Mouse (Mus musculus) embryo, embryonic 10 days (tissue): ENCODE measurements around the gene Sh3gl3.
A peak's percentile ranks its signal among the peaks of the same experiment; 100 is the strongest.

Source experiments
- DNase-seq: peaks from one replicate; pipeline ENCODE4 v3.0.0-alpha.2; 2015; ENCODE audit warnings: low spot score

Sh3gl3 gene

GRCm38 (mm10) chr7:82235486-82235885 lies 61.8 kb downstream of the Sh3gl3 start:
- DNase-seq: no peak

DNA sequence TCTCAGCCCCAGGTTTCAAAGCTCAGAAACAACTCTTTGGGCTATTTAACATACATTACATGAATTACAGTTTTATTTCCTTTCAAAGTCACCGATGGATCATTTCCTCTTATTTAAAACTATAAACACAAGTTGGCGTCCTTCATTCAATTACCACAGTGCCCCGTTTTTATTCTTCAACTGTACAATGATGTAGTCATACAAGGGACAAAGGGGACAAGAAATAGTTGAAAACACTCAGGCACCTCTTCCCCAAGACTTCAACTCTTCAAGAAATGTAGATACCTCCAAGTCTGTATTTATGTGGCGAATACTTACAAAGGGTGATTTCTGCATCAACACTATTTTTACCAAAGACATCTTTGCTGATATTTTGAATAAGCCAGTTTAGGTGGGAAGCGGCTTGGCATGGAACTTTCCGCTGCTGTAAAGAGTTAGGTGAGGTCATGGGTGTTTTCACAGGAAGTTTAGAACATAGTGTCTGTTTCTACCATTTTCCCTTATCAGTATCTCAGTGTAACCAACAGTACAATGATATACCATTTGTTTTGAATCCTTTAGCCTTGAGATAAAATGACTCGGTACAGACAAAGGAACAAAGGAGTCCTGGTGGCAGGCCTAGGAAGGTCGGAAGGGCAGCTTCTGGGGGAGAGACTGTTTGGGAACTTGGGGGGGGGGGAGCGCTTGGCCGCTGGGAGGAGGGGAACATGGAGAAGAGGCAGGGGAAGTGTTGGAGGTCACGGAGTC lies 62.7 kb downstream of the Sh3gl3 start:
- DNase-seq: peak; percentile 20

DNA sequence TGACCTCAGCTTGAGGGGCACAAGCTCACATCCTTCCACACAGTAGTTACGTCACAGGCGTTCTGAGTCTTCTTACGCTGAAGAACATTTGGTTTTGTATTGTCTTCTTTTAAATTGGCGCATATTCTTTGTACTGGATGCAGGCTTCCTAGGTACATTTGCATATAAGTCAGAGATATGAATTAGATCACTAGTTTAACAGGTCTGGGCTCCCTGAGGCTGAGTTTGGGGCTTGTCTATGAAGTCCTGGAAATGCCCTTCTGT lies 63.2 kb downstream of the Sh3gl3 start:
- no peak for DNase-seq

- no peak for DNase-seq
Observed at GRCm38 (mm10) chr7:82240424-82241240, 67.0 kb downstream of the Sh3gl3 start.

- no peak for DNase-seq
Observed at GRCm38 (mm10) chr7:82244701-82245100, 71.1 kb downstream of the Sh3gl3 start.

GRCm38 (mm10) chr7:82248953-82249695 lies 75.5 kb downstream of the Sh3gl3 start:
- no peak for DNase-seq

DNA sequence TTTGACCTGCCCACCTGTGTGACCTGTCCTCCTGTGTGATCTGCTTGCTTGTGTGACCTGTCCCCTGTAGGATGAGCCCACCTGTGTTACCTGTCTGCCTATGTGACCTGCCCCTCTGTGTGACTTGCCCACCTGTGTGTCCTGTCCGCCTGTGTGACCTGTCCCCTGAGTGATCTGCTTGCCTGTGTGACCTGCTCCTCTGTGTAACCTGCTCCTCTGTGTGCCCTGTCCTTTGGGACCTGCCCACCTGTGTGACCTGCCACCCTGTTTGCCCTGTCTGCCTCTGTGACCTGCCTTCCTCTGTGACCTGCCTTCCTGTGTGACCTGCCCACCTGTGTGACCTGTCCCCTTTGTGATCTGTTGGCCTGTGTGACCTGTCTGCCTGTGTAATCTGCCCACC lies 79.7 kb downstream of the Sh3gl3 start:
- no peak for DNase-seq

DNA sequence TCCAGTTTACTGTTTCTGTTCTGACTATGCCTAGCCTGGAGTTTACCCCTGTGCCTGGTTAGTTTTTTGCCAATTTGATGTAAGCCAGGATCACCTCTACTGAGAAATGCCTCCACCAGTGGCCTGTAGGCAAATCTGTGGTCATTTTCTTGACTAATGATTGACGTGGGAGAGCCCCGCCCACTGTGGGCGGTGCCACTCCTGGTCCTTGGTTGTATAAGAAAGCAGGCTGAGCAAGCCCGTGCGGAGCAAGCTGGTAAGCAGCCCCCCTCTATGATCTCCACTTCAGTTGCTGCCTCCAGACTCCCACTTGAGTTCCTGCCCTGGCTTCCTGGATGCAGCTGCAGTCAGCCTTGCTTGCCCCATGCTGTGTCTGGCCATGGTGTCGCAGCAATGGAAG lies 83.3 kb downstream of the Sh3gl3 start:
- no peak for DNase-seq

DNA sequence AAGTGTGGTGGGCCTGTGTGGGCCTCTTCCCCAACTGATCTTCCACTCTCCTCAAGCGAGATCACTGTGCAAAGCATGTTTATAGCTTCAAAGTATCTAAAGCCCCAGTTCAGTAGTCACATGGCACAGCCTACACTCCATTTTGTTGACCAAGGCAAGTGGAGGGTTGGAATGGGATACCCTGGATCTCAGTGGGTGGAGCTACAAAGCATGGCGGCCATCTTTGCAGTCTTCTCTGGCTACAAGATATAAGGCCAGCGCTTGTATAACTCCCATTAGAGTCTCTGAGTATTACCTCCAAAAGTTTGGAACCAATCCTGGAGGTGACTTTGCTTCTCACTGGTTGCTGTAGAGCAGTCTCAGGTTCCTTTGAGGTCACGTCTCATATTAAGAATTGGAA lies 83.9 kb downstream of the Sh3gl3 start:
- DNase-seq: no peak

- DNase-seq: peak; percentile 74
Observed at GRCm38 (mm10) chr7:82260210-82260609, 86.6 kb downstream of the Sh3gl3 start.

DNA sequence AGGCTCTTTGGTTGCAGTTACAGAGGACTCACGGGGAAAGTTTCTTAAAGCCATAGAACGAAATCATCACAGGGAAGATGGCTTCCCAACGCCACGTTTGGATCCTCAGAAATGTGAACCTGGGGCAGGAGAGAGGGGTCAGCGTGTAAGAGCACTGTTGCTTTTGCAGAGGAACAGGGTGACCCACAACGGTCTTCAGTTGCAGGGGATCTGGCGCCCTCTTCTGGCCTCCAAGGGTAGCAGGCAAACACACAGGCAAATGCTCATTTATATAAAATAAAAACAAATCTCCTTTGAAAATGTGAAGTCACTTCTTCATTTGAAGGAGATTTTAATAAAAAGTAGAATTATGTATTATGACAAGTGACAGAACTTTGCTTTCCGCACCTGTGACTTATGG lies 89.5 kb downstream of the Sh3gl3 start:
- DNase-seq: peak; percentile 79

- DNase-seq: no peak
Observed at GRCm38 (mm10) chr7:82264119-82264518, 90.5 kb downstream of the Sh3gl3 start.

- DNase-seq: no peak
Observed at GRCm38 (mm10) chr7:82265365-82265764, 91.7 kb downstream of the Sh3gl3 start.

DNA sequence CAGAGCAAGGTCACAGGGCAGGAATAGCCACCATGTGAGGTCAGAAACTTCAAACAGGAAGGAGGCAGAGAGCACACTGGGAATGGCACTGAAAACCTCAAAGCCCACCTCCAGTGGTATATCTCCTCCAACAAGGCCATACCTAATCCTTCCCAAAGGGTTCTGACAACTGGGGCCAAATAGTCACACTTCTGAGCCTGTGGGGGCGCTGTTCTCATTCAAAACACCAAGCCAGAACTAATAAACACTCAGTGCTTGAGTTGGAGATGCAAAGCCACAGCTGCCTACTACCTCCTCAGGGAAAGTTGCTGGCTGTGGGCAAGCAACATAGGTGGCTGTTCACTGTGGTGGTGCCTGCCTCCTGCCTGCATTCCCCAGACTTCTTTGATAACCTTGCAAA lies 96.3 kb downstream of the Sh3gl3 start:
- peak; percentile 34 for DNase-seq

GRCm38 (mm10) chr7:82271742-82272141 lies 98.1 kb downstream of the Sh3gl3 start:
- DNase-seq: no peak

DNA sequence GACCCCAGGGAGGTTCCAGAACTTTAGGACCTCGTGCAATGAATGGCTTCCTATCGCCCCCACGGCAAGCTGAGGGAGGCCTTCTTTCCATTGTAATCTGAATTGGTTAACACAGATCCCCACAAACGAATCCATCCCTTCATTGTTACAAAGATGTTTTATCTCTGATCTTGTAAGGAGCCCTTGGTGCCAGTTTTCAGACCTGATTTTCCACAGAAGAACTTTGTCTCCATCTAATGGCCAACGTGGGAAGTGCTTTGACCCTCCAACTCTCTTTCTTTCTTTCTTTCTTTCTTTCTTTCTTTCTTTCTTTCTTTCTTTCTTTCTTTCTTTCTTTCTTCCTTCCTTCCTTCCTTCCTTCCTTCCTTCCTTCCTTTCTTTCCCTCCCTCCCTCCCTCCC lies 99.2 kb downstream of the Sh3gl3 start:
- peak; percentile 40 for DNase-seq

DNA sequence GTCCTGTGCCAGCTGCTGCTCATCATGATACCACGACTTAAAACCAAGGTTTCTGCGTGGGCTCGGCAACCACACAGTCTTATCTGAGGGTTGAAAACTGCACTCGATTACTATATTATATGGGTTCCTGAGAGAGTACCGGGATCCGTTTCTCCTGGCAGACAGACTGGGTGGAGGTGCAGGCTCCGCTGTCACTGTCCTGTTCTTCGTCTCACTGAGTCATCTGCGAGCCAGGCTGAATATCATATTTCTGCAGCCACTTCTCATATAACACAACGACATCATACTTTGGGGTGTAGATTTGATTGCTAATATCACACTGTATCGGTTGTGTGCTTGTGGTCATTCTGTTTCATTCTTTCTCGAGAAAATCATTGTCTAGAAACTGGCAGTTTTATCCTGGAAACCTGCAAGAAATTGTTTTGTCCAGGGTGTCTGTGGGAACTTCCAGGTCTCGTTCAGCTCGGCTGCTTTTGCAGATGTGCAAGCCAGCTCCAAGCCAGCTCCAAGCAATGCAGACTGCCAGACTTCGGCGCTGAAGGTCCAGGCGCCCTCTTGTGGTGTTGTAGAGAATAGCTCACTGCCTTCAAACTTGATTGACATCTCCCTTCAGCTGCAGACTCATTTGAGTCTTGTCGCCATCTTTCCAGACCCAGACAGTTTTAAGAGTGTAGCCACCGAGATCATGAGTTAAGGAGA lies 100.5 kb downstream of the Sh3gl3 start:
- DNase-seq: peak; percentile 81

DNA sequence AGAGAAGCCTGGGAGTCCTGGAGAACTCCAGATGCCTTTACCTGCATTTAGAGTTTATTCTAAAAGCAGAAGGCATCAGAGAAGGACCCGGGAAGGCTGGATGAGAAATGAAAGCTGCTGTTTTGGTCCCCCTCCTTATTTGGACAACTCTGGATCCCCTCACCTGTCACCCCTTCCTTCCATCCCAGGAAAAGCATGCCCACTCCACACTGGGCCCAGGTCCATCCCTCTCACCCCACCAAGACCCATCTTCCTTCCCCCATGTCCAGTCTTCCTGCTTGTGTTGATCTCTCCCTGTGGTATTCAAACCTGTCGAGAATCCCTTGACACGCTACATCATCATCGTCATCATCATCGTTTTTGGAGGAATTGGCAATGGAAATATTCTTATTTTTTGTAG lies 101.3 kb downstream of the Sh3gl3 start:
- DNase-seq: no peak

DNA sequence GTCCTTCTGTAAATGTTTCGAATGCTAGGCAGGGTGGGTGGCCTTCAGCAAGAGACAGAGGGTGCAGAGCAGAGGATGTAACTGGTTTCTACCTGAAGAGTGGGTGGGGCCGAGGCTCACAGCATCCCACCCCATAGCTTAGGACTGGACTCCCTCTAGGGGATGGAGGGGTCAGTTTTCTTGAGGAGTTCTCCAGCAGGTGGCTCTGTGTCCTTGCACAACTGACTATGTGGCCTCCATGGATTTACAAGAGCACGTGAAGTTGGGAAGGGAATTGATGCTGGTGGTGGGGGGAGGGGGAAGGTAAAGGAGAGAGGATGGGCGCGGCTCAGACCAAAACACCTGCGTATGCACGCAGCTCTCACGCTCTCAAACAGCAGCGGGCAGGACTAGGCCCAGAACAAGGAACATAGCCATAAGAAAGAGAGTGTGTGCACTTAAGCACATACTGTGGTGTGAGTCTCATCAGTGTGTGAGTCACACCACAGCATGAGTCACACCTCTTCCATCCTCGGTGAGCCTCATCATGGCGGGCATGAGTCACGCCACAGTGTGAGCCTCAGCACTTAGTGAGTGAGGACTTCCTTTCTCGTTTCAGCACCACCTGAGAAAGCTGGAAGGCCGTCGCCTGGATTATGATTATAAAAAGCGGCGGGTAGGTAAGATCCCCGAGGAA lies 102.0 kb downstream of the Sh3gl3 start:
- DNase-seq: peak; percentile 22

- DNase-seq: no peak
Observed at GRCm38 (mm10) chr7:82282011-82282410, 108.4 kb downstream of the Sh3gl3 start.

- DNase-seq: no peak
Observed at GRCm38 (mm10) chr7:82282464-82282863, 108.8 kb downstream of the Sh3gl3 start.

DNA sequence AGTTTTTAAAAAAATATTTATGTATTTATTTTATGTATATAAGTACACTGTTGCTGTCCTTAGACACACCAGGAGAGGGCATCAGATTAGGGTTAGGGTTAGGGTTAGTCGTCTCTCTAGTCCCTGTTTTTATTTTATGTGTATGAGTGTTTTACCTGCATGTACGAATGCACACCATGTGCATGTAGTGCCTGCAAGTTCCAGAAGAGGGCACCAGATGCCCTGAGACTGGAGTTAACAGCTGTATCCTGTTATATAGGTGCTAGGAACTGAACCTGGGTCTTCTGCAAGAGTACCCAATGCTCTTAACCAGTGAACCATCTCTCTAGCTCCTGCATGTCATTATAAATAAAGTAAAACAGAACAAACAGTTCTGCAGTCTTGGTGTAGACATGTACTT lies 113.6 kb downstream of the Sh3gl3 start:
- DNase-seq: no peak
